Mouse (Mus musculus) midbrain, embryonic 14.5 days (tissue): ENCODE measurements around the gene Eml6. TPM values are rescaled to one million over a fixed set of nuclear protein-coding genes. Genes with fewer than 3 reads are reported as not detected.
A peak's percentile ranks its signal among the peaks of the same experiment; 100 is the strongest.
"Not testable (repeated sequence)": the region's sequence is repeated elsewhere in the genome, so short reads cannot be mapped to it uniquely, and the experiment has no call there.

Source experiments
- ATAC-seq: fragments of 200-750 bp; cut with Nextera tagmentation; 2 replicates; pipeline ENCODE4 v1.8.0; 2017; ENCODE audit warnings: moderate number of reproducible peaks, moderate library complexity; ENCODE audit not compliant: low FRiP score, low TSS enrichment
- DNase-seq: peaks from one replicate; pipeline ENCODE4 v3.0.0-alpha.2; 2015
- H3K27ac ChIP-seq: fragments of 300-500 bp; sonication (generic); replicated peaks from 2 replicates; pipeline ENCODE4 v1.5.1; 2014; ENCODE audit warnings: mild to moderate bottlenecking, low read depth, low read length, moderate library complexity
- H3K27me3 ChIP-seq: fragments of 300-500 bp; sonication (generic); 2 replicates; pipeline ENCODE4 v1.6.1; 2014; ENCODE audit warnings: low read length, control low read depth, mixed read lengths; ENCODE audit not compliant: control insufficient read depth, insufficient read depth
- H3K36me3 ChIP-seq: fragments of 300-500 bp; sonication (generic); 2 replicates; pipeline ENCODE4 v1.6.1; 2014; ENCODE audit warnings: low read length, control low read depth; ENCODE audit not compliant: control insufficient read depth, insufficient read depth
- H3K4me1 ChIP-seq: fragments of 300-500 bp; sonication (generic); 2 replicates; pipeline ENCODE4 v1.6.1; 2014; ENCODE audit warnings: mild to moderate bottlenecking, antibody characterized with exemption, low read length, control low read depth; ENCODE audit not compliant: control insufficient read depth, insufficient read depth
- H3K4me2 ChIP-seq: fragments of 300-500 bp; sonication (generic); 2 replicates; pipeline ENCODE4 v1.6.1; 2014; ENCODE audit warnings: mild to moderate bottlenecking, low read length, moderate library complexity
- H3K4me3 ChIP-seq: fragments of 300-500 bp; sonication (generic); replicated peaks from 2 replicates; pipeline ENCODE4 v1.5.1; 2014; ENCODE audit warnings: low read depth, low read length
- H3K9ac ChIP-seq: fragments of 300-500 bp; sonication (generic); replicated peaks from 2 replicates; pipeline ENCODE4 v1.6.1; 2014; ENCODE audit warnings: mild to moderate bottlenecking, low read length, moderate library complexity
- H3K9me3 ChIP-seq: fragments of 300-500 bp; sonication (generic); 2 replicates; pipeline ENCODE4 v1.6.1; 2016; ENCODE audit warnings: low read length, control low read depth, mixed read lengths; ENCODE audit not compliant: control insufficient read depth
- WGBS: fragments of 180-500 bp; shearing (Covaris S2); extraction: QIAGEN DNeasy Blood & Tissue Kit; methylation state at CpG from one replicate; pipeline ENCODE4 v1.1.7; 2014; 5-methylcytosine and 5-hydroxymethylcytosine counted together
- polyA plus RNA-seq: library from polyadenylated mRNA; unstranded; fragments of >200 nt; fragmentation: Nextera tagmentation; extraction: Ambion mirVana; gene quantifications from 2 replicates; pipeline ENCODE4 v1.2.1, GENCODE M21; 2014

Eml6 gene
- polyA plus RNA-seq, 1 experiment from 2014 or later, result 6.8 TPM

DNA sequence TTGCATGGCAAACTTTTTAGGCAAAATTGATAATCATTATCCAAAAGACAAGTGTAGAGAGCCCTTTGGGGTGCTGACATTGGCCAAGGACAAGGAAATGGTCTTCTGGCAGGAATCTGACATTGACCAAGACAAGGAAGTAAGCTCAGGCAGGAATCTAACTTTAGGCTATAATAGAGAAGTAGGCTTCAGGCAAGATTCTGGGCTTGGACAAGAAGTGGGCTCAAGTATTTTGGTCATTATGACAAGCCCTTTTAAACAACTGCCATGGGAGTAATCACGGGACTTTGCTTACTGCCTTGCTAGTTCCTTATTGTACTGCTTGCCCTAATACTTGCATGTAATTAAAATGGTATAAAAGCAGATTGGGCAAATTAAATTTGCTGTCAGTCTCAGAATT, 151.1 kb downstream of the Eml6 start:
- H3K9me3 ChIP-seq, DNase-seq, H3K27ac ChIP-seq, H3K36me3 ChIP-seq, H3K4me2 ChIP-seq, H3K27me3 ChIP-seq, H3K4me1 ChIP-seq, H3K9ac ChIP-seq, H3K4me3 ChIP-seq, ATAC-seq: not testable (repeated sequence)
- WGBS, result 79% methylated on average over 1 of the region's 1 CpGs

DNA sequence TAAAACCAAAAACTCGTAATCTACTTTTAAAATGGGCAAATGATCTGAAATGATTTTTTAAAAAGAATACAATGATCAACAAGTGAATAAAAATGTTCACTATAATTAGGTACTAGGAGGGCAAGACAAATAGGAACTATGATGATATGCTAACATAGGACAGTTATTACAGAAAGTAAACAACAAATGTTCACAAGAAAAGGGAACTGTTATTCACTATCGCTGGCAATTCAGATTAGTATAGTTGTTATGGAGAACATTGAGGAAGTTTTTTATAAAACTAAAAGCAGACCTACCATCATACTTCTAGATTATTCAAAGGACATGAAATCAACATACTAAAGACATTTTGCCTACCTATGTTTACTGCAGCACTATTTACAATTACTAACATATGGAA, 155.7 kb downstream of the Eml6 start:
- Histone ChIP-seq H3K4me1 (no peaks in the 10 kb centered on the region), H3K9me3 (peaks cover 6% of the 10 kb centered on the region; the same call in 1 of the 2 replicates), H3K27me3 (no peaks in the 10 kb centered on the region), H3K27ac (no peak overlapping the region), H3K36me3 (no peaks in the 10 kb centered on the region), H3K9ac (no peak overlapping the region), H3K4me2 (no peak overlapping the region), H3K4me3 (no peak overlapping the region)
- 88% methylated on average over 2 of the region's 2 CpGs for WGBS
- DNase-seq, result no peak
- ATAC-seq, result no peak

DNA sequence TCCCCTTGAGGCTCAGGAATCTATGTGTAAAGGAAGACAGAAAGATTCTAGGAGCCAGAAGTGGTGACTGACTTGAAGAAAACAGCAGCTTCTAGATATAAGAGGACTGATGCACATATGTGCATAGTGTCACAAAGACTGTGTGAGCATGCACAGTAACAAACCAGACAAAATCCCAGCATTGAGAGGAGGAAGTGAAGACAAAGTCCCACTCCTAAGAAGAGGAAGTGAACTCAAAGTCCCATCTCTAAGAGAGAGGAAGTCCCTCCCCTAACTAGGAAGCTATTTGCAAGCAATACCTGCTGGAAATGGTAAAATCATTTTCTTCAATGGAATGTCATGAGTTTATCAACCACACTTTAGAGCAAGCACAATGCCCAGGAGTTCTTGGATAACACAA, 161.6 kb downstream of the Eml6 start:
- H3K4me3 ChIP-seq, result no peak overlapping the region
- DNase-seq (no peak), ATAC-seq (no peak)
- H3K27ac ChIP-seq, result no peak overlapping the region
- H3K9ac ChIP-seq, result no peak overlapping the region
- no peaks in the 10 kb centered on the region for H3K9me3 ChIP-seq
- no peaks in the 10 kb centered on the region for H3K27me3 ChIP-seq
- no peaks in the 10 kb centered on the region for H3K4me1 ChIP-seq
- H3K36me3 ChIP-seq, result no peaks in the 10 kb centered on the region
- H3K4me2 ChIP-seq, result no peak overlapping the region

DNA sequence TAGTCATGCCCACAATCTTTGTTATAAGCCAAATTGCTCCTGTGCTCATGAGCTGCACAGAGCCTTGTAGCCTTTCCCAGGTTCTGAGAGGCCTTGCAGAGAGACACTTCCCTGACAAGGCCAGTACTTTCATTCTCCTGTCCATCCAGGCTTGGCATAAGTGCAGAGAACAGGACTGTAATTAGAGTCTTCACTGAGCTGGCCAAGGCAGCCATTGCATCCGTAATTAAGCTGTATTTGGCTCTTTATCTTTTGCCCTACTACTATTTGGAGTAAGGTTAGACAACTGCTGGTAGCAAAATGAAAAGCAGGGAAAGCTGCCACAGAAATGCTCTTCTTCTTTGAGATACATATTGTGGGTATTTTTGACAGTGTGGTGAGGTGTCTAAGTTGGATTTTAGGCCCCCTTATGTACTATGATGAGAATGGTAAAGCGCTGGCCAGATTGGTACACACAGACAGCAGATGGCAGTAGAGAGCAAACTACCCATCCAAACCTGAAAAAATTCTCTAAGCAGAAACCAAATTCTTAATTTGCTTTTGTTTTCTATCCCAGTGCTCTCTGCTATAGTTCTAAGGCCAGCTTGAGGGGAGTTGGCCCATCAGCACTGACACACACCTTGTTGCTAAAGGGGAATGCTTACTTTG, 164.0 kb downstream of the Eml6 start:
- 43% methylated on average over 2 of the region's 2 CpGs for WGBS

DNA sequence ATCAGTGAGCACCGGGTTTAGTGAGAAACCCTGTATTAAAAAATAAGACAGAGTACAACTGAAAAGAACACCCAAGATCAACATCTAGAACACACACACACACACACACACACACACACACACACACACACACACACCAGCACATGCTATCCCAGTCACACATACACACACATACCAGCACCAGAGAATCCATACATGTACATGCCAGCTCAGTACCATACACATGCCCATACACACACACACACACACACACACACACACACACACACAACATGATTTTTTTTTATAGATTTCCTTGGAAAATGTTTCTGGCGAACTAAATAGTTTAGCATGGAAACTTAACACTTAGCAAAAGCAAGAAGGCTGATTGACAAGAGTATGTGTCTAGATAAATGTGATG, 164.8 kb downstream of the Eml6 start:
- Histone ChIP-seq H3K4me3 (no peak overlapping the region), H3K9ac (no peak overlapping the region), H3K4me1 (no peaks in the 10 kb centered on the region), H3K9me3 (no peaks in the 10 kb centered on the region), H3K27me3 (no peaks in the 10 kb centered on the region), H3K36me3 (no peaks in the 10 kb centered on the region), H3K27ac (no peak overlapping the region), H3K4me2 (no peak overlapping the region)
- DNase-seq (no peak), ATAC-seq (no peak)
- 75% methylated on average over 2 of the region's 2 CpGs for WGBS

More for the DNA sequence above, 164.0 kb downstream of the Eml6 start:
- Histone ChIP-seq H3K9ac (no peak overlapping the region), H3K4me1 (no peaks in the 10 kb centered on the region), H3K27me3 (no peaks in the 10 kb centered on the region), H3K9me3 (no peaks in the 10 kb centered on the region), H3K4me2 (no peak overlapping the region), H3K27ac (no peak overlapping the region), H3K36me3 (no peaks in the 10 kb centered on the region), H3K4me3 (no peak overlapping the region)
- ATAC-seq (no peak), DNase-seq (peak; percentile 77)

DNA sequence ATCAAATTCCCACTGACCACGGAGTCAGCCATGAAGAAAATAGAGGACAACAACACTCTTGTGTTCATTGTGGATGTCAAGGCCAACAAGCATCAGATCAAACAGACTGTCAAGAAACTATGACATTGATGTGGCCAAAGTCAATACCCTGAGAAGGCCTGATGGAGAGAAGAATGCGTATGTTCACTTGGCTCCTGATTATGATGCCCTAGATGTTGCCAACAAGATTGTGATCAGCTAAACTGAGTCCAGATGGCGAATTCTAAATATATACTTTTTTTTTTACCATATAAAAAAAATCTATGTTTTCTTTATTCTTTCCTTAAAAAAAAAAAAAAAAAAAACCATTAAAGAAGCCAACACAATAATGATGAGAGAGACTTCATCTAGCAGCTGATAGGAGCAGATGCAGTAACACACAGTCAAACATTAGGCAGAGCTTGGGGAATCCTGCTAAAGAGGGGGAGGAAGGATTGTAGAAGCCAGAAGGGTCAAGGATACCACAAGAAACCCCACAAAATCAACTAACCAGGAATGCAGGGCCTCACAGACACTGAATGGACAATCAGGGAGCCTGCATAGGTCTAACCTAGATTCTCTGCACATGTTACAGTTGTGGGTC, 185.1 kb downstream of the Eml6 start:
- Histone ChIP-seq H3K4me1 (no peaks in the 10 kb centered on the region), H3K9ac (no peak overlapping the region), H3K9me3 (no peaks in the 10 kb centered on the region), H3K4me3 (no peak overlapping the region), H3K27ac (no peak overlapping the region), H3K27me3 (no peaks in the 10 kb centered on the region), H3K4me2 (no peak overlapping the region), H3K36me3 (no peaks in the 10 kb centered on the region)
- ATAC-seq, result no peak
- 85% methylated on average over 3 of the region's 3 CpGs for WGBS
- DNase-seq, result no peak

DNA sequence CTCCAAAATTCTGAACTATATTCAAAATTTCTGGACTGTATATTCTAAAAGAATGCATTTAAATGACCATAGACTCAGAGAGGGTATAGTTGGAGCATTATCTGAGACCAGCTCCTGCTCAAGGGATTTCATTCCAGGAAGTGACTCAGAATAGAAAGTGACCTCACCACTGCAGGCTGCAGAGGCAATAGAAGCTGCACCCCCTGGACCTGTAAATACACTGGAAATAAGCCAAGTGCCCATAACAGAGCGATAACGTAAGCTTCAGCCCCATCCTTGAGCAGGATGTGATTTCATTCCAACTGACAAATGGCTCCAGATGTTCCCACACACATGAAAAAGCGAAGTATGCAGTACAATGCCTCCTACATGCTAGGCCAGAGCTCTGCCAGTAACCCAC, 186.1 kb downstream of the Eml6 start:
- Histone ChIP-seq H3K4me3 (no peak overlapping the region), H3K4me2 (no peak overlapping the region), H3K36me3 (no peaks in the 10 kb centered on the region), H3K27ac (no peak overlapping the region), H3K27me3 (no peaks in the 10 kb centered on the region), H3K9ac (no peak overlapping the region), H3K4me1 (no peaks in the 10 kb centered on the region), H3K9me3 (no peaks in the 10 kb centered on the region)
- 87% methylated on average over 3 of the region's 3 CpGs for WGBS
- ATAC-seq (no peak), DNase-seq (peak; percentile 8)

DNA sequence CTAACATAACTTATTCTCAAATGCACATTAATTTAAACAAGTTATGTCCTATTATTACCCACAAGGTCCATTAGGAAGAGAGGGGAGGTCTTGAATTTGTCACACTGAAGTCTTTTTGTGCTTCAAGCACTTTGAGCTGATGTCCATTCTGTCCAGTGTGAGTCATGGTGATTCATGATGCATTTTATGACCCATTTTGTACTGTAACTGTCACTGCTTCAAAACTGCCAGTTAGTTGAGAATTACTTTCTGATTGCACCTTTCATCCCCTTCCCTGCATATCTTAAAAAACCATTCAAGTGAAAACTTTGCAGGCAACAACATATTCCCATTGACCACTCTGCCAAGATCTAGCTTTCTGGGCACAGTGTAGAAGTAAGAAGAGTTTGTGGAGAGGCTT, 188.8 kb downstream of the Eml6 start:
- H3K36me3 ChIP-seq, result no peaks in the 10 kb centered on the region

DNA sequence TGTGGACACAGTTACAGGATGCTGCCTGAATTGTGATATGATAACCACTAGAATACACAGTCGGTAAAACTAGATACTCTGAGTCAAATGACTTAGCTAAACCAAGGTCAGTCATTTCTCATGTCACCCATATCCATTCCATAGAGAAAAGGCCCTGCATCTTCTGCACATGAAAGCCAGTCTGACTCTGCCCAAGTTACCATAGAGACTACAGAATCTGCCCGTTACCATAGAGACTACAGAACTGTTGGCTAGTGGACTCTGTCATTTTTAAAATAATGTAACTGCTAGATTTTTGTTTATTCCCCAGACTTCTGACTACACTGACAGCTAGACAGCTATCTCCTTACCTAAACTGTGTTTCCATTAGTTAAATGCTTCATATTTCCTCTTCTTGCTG, 198.1 kb downstream of the Eml6 start:
- no peak overlapping the region for H3K9ac ChIP-seq
- ATAC-seq, result no peak

More for the DNA sequence above, 188.8 kb downstream of the Eml6 start:
- no peaks in the 10 kb centered on the region for H3K27me3 ChIP-seq
- H3K27ac ChIP-seq, result no peak overlapping the region
- no peaks in the 10 kb centered on the region for H3K9me3 ChIP-seq
- no peaks in the 10 kb centered on the region for H3K4me1 ChIP-seq
- DNase-seq, result no peak
- no peak for ATAC-seq
- H3K4me2 ChIP-seq, result no peak overlapping the region
- H3K9ac ChIP-seq, result no peak overlapping the region
- no peak overlapping the region for H3K4me3 ChIP-seq

More for the DNA sequence above, 198.1 kb downstream of the Eml6 start:
- no peak overlapping the region for H3K4me2 ChIP-seq
- DNase-seq, result no peak
- no peak overlapping the region for H3K27ac ChIP-seq
- WGBS, result 82% methylated on average over 2 of the region's 2 CpGs
- H3K27me3 ChIP-seq, result no peaks in the 10 kb centered on the region
- H3K4me3 ChIP-seq, result no peak overlapping the region
- H3K36me3 ChIP-seq, result no peaks in the 10 kb centered on the region
- no peaks in the 10 kb centered on the region for H3K9me3 ChIP-seq
- H3K4me1 ChIP-seq, result no peaks in the 10 kb centered on the region
